Mouse (Mus musculus) lung, embryonic 14.5 days (tissue): Measurements from ENCODE around the gene Mtg2. TPM values are rescaled to one million over a fixed set of nuclear protein-coding genes. Genes with fewer than 3 reads are reported as not detected.
A peak's percentile ranks its signal among the peaks of the same experiment; 100 is the strongest.

Experiments
- ATAC-seq: fragments of 200-750 bp; cut with Nextera tagmentation; 2 replicates; pipeline ENCODE4 v1.8.0; 2017; ENCODE audit warnings: mild to moderate bottlenecking, moderate TSS enrichment, moderate library complexity; ENCODE audit not compliant: insufficient read depth
- DNase-seq: peaks from one replicate; pipeline ENCODE4 v3.0.0-alpha.2; 2015
- H3K27ac ChIP-seq: fragments of 300-500 bp; sonication (generic); 2 replicates; pipeline ENCODE4 v1.5.1; 2014; ENCODE audit warnings: low read depth, mild to moderate bottlenecking, moderate library complexity
- H3K27me3 ChIP-seq: fragments of 300-500 bp; sonication (generic); 2 replicates; pipeline ENCODE4 v1.6.1; 2014; ENCODE audit warnings: low read length, control low read depth; ENCODE audit not compliant: insufficient read depth
- H3K36me3 ChIP-seq: fragments of 300-500 bp; sonication (generic); 2 replicates; pipeline ENCODE4 v1.6.1; 2014; ENCODE audit warnings: control low read depth; ENCODE audit not compliant: insufficient read depth
- H3K4me1 ChIP-seq: fragments of 300-500 bp; sonication (generic); 2 replicates; pipeline ENCODE4 v1.6.1; 2014; ENCODE audit warnings: antibody characterized with exemption, control low read depth; ENCODE audit not compliant: insufficient read depth
- H3K4me2 ChIP-seq: fragments of 300-500 bp; sonication (generic); 2 replicates; pipeline ENCODE4 v1.6.1; 2014; ENCODE audit warnings: mild to moderate bottlenecking
- H3K4me3 ChIP-seq: fragments of 300-500 bp; sonication (generic); 2 replicates; pipeline ENCODE4 v1.5.1; 2014; ENCODE audit warnings: low read depth, low read length
- H3K9ac ChIP-seq: fragments of 300-500 bp; sonication (generic); 2 replicates; pipeline ENCODE4 v1.6.1; 2014
- H3K9me3 ChIP-seq: fragments of 300-500 bp; sonication (generic); 2 replicates; pipeline ENCODE4 v1.6.1; 2016; ENCODE audit warnings: low read depth, low read length, control low read depth
- CTCF ChIP-seq: IDR thresholded peaks from 2 replicates; pipeline ENCODE4 v1.5.1; 2016; ENCODE audit warnings: antibody characterized with exemption, low read depth
- WGBS: fragments of 180-500 bp; shearing (Covaris S2); extraction: QIAGEN DNeasy Blood & Tissue Kit; methylation state at CpG from one replicate; pipeline ENCODE4 v1.1.7; 2014; 5-methylcytosine and 5-hydroxymethylcytosine counted together
- polyA plus RNA-seq: library from polyadenylated mRNA; unstranded; fragments of >200 nt; fragmentation: Nextera tagmentation; extraction: Ambion mirVana; gene quantifications from 2 replicates; pipeline ENCODE4 v1.2.1, GENCODE M21; 2014

Mtg2 gene
- polyA plus RNA-seq, 1 experiment from 2014 or later, result 23.4 TPM

DNA sequence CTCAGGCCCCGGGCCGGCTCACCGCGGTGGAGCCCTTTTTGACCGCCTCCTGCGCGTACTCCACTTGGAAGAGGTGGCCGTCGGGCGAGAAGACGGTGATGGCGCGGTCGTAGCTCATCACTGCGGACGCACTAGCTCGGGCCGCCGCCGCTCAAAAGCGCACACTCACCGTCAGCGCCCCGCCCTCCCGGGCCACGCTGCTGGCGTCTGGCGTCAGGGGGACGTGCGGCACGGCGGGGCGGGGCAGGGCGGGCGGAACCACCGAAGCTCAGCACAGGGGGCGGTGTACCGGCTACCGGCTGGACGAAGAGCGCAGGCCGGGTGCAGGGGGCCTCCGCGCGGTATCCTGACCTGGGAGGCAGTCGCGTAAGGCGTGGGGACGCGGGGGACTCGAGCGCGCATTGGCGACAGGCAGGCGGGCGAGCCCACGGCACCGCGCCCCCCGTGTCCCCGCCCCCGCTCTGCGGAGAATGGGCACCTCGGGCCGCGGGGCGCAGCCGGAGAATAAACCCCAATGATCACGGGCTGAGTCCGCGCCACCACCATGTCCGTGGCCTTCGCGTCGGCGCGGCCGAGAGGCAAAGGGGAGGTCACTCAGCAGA lies 28.0 kb upstream of the Mtg2 start, which contains the start of the genes Psma7 and Ss18l1:
Gene Psma7, minus strand, starts transcription at position 178 of the 602 bp plus-strand sequence.
Gene Ss18l1, plus strand, starts transcription at position 254 of the 602 bp plus-strand sequence.
- WGBS, result under 1% methylated on average over 73 of the region's 78 CpGs
- no peak; the same call in 1 of the 2 replicates for TF ChIP-seq CTCF
- peak within 1 kb of the TSS; percentile 87 for H3K9ac ChIP-seq
- H3K36me3 ChIP-seq, result peaks cover 24% of the 10 kb centered on the region
- H3K4me3 ChIP-seq, result peak within 1 kb of the TSS; percentile 99
- H3K9me3 ChIP-seq, result no peaks in the 10 kb centered on the region
- no peaks in the 10 kb centered on the region for H3K27me3 ChIP-seq
- ATAC-seq, result peak; percentile 95
- DNase-seq, result peak; percentile 95
- peaks cover 13% of the 10 kb centered on the region for H3K4me1 ChIP-seq
- H3K4me2 ChIP-seq, result peak within 1 kb of the TSS; percentile 91
- peak within 1 kb of the TSS; percentile 90 for H3K27ac ChIP-seq

DNA sequence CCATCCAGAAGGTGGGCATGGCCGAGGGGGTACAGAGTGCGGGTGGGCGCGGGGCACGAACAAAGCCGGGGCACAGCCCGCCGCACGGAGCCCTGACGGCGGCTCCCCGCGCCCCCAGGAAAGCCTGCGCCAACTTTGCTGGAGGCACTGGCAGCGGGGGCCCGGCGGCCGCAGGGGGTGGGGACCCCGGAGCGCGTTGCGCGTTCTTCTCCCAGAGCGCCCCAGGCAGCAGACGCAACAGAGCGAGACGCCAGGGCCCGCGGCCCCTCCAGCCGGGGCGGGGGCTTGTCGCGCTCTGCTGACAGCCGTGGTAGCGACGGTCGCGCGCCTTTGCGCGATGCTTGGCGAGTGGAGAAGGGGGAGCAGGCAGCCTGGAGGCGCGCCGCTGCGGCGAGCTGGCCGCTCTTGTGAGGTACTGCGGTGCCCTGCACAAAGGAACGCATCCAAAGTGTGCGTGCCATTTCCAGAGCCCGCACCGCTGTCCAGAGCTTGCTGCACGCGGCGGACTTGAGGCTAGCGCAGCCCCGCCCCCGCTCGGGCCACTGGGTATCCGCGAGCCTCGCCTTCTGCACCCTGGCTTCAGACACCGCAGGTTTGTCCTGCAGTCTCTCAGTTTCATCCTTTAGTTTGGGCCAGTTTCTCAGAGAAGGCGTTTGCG lies 27.4 kb upstream of the Mtg2 start:
- H3K27ac ChIP-seq, result peak overlapping the region; percentile 90
- DNase-seq (peak; percentile 82), ATAC-seq (peak; percentile 71)
- H3K4me3 ChIP-seq, result peak overlapping the region; percentile 99
- peaks cover 13% of the 10 kb centered on the region for H3K4me1 ChIP-seq
- no peaks in the 10 kb centered on the region for H3K9me3 ChIP-seq
- H3K9ac ChIP-seq, result peak overlapping the region; percentile 87
- TF ChIP-seq CTCF, result no peak
- peaks cover 18% of the 10 kb centered on the region for H3K36me3 ChIP-seq
- no peaks in the 10 kb centered on the region for H3K27me3 ChIP-seq
- H3K4me2 ChIP-seq, result peak overlapping the region; percentile 91
- WGBS, result 1% methylated on average over 59 of the region's 66 CpGs

DNA sequence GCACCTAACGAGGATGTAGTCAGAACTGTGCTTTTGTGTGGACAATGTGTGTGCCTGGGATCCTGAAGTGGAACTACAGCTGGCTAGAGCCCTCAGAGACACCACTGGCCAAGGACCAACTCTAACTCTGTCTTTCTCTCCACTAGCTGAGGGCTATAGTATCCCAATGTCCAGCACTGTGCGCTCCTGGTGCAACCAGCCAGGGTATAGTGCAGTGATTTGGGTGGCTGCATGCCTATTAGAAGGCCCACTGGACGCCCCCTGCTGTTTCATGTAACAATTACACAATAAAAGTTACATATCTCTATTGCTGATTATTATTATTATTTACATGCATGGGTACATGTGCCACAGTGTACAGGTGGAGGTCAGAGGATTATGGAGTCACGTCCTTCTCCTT lies 25.1 kb upstream of the Mtg2 start:
- no peaks in the 10 kb centered on the region for H3K36me3 ChIP-seq
- peak; percentile 75 for TF ChIP-seq CTCF
- 41% methylated on average over 4 of the region's 4 CpGs for WGBS
- no peaks in the 10 kb centered on the region for H3K27me3 ChIP-seq
- H3K9ac ChIP-seq, result no peak overlapping the region
- ATAC-seq (no peak), DNase-seq (peak; percentile 88)
- no peak overlapping the region for H3K4me2 ChIP-seq
- peaks cover 10% of the 10 kb centered on the region for H3K4me1 ChIP-seq
- no peak overlapping the region for H3K27ac ChIP-seq
- H3K9me3 ChIP-seq, result no peaks in the 10 kb centered on the region
- no peak overlapping the region for H3K4me3 ChIP-seq

DNA sequence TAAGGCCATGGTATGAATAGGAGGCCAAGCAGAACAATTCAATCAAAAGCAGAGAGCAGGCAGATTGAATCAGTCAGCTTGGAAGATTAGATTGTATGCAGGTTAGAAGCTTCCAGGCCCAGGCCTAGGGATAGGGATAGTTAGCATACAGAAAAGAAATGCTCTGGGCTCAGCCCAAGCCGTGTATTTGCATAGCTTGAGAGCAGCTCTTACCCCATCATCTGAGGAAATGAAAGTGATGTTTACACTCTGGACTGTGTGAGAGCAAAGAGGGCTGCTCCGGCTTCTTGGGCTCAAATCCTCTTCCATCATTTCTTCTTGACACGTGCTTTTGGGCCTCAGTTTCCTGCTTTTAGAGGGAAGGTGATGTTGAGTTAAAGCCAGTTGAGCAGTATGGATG lies 22.8 kb upstream of the Mtg2 start:
- H3K27ac ChIP-seq, result no peak overlapping the region
- no peak overlapping the region for H3K4me2 ChIP-seq
- ATAC-seq (no peak), DNase-seq (no peak)
- H3K4me1 ChIP-seq, result no peaks in the 10 kb centered on the region
- H3K36me3 ChIP-seq, result no peaks in the 10 kb centered on the region
- no peak overlapping the region for H3K9ac ChIP-seq
- no peaks in the 10 kb centered on the region for H3K9me3 ChIP-seq
- no peak for TF ChIP-seq CTCF
- no peaks in the 10 kb centered on the region for H3K27me3 ChIP-seq
- H3K4me3 ChIP-seq, result no peak overlapping the region
- WGBS, result 54% methylated on average over 3 of the region's 3 CpGs

DNA sequence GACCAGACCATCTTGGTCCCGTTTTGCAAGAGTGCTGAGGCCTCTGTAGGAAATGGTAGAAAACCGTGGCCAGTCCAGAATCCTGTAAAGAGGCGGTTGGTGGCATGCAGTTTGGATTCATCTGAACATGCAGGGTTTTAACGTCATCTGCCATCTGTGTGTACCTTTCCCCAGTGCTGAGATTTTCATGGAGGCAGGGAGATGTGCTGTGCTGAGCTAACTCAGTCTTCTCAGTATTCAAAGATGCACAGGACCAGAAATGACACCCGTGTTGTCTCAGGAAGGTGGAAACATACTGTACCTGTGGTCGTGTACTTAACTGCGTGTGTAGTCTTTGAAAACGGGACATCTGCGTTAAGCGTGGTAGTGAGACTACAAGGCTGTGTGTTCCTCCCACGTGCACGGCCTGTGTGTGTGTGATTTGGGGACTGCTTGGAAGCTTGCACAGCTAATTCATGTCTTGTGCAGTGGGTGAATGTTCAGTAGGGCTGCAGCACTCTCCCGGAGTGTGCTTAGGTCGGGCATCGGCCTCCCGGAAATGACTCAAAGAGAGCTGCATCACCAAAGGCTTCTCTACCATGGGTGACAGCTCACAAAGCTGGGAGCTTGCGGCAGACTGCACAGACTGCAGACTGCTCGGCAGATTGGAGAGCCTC lies 22.3 kb upstream of the Mtg2 start:
- Histone ChIP-seq H3K36me3 (peaks cover 5% of the 10 kb centered on the region; the same call in 1 of the 2 replicates), H3K9ac (no peak overlapping the region), H3K4me3 (no peak overlapping the region), H3K27ac (no peak overlapping the region), H3K4me1 (no peaks in the 10 kb centered on the region), H3K4me2 (no peak overlapping the region), H3K27me3 (no peaks in the 10 kb centered on the region), H3K9me3 (no peaks in the 10 kb centered on the region)
- TF ChIP-seq CTCF, result no peak
- no peak for DNase-seq
- ATAC-seq, result no peak
- 90% methylated on average over 18 of the region's 18 CpGs for WGBS

DNA sequence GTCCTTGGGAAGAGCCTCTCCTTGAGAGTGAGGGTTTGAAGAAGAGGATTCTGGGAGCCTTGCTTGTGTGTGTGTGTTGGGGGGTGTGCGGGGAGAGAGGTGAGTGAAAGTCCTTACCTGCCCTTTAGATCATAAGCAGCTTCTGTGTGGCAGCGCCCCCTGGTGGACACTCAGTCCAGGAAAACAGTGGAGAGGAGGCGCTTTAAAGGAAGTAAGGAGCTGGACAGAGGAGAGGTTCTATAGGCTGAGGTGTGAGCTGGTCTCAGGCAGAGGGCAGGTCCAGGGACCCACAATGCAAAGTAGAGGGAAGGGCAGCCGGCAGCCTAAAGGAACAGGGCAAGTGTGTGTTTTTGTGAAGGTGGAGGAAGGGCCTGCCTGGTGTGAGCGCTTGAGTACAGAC lies 19.4 kb upstream of the Mtg2 start:
- ATAC-seq, result peak; percentile 57; the same call in 1 of the 2 replicates
- H3K36me3 ChIP-seq, result peaks cover 28% of the 10 kb centered on the region; the same call in 1 of the 2 replicates
- 20% methylated on average over 5 of the region's 5 CpGs for WGBS

More for the DNA sequence above, 19.4 kb upstream of the Mtg2 start:
- TF ChIP-seq CTCF, result peak; percentile 95
- H3K9me3 ChIP-seq, result no peaks in the 10 kb centered on the region
- peak; percentile 84 for DNase-seq
- no peak overlapping the region for H3K4me2 ChIP-seq
- no peak overlapping the region for H3K4me3 ChIP-seq
- no peak overlapping the region for H3K9ac ChIP-seq
- no peak overlapping the region for H3K27ac ChIP-seq
- H3K4me1 ChIP-seq, result no peaks in the 10 kb centered on the region
- H3K27me3 ChIP-seq, result no peaks in the 10 kb centered on the region
